Mouse (Mus musculus) forebrain, embryonic 15.5 days (tissue): Measurements from ENCODE around the gene Zfp568. TPM values are rescaled to one million over a fixed set of nuclear protein-coding genes. Genes with fewer than 3 reads are reported as not detected.
A peak's percentile ranks its signal among the peaks of the same experiment; 100 is the strongest.

ENCODE experiments used
- ATAC-seq: fragments of 200-750 bp; cut with Nextera tagmentation; replicated peaks from 2 replicates; pipeline ENCODE4 v1.8.0; 2017; ENCODE audit warnings: mild to moderate bottlenecking, moderate TSS enrichment, moderate library complexity
- H3K27ac ChIP-seq: fragments of 300-500 bp; sonication (generic); replicated peaks from 2 replicates; pipeline ENCODE4 v1.5.1; 2015; ENCODE audit warnings: mild to moderate bottlenecking, inconsistent platforms
- H3K27me3 ChIP-seq: fragments of 300-500 bp; sonication (generic); 2 replicates; pipeline ENCODE4 v1.6.1; 2015; ENCODE audit warnings: inconsistent platforms
- H3K36me3 ChIP-seq: fragments of 300-500 bp; sonication (generic); 2 replicates; pipeline ENCODE4 v1.6.1; 2015; ENCODE audit warnings: mild to moderate bottlenecking, inconsistent platforms
- H3K4me1 ChIP-seq: fragments of 300-500 bp; sonication (generic); 2 replicates; pipeline ENCODE4 v1.6.1; 2015; ENCODE audit warnings: inconsistent platforms
- H3K4me2 ChIP-seq: fragments of 300-500 bp; sonication (generic); replicated peaks from 2 replicates; pipeline ENCODE4 v1.6.1; 2015; ENCODE audit warnings: mild to moderate bottlenecking, inconsistent platforms
- H3K4me3 ChIP-seq: fragments of 300-500 bp; sonication (generic); 2 replicates; pipeline ENCODE4 v1.5.1; 2015; ENCODE audit warnings: mild to moderate bottlenecking, inconsistent platforms
- H3K9ac ChIP-seq: fragments of 300-500 bp; sonication (generic); replicated peaks from 2 replicates; pipeline ENCODE4 v1.6.1; 2015; ENCODE audit warnings: mild to moderate bottlenecking, inconsistent platforms
- H3K9me3 ChIP-seq: fragments of 300-500 bp; sonication (generic); 2 replicates; pipeline ENCODE4 v1.6.1; 2016; ENCODE audit warnings: inconsistent platforms
- WGBS: fragments of 180-500 bp; shearing (Covaris S2); methylation state at CpG from one replicate; pipeline ENCODE4 v1.1.7; 2015; ENCODE audit warnings: mixed read lengths; 5-methylcytosine and 5-hydroxymethylcytosine counted together
- polyA plus RNA-seq: library from polyadenylated mRNA; unstranded; fragments of >200 nt; fragmentation: Nextera tagmentation; extraction: Ambion mirVana; gene quantifications from 2 replicates; pipeline ENCODE4 v1.2.1, GENCODE M21; 2015

The Zfp568 gene
- polyA plus RNA-seq, 1 experiment from 2014 or later: 5.5 TPM

GRCm38 (mm10) chr7:30027331-30027730, 43.6 kb downstream of the Zfp568 start:
- Histone ChIP-seq H3K9me3 (no peaks in the 10 kb centered on the region), H3K4me3 (no peak overlapping the region), H3K9ac (no peak overlapping the region), H3K4me2 (no peak overlapping the region), H3K27me3 (no peaks in the 10 kb centered on the region), H3K36me3 (peaks cover 32% of the 10 kb centered on the region), H3K27ac (no peak overlapping the region), H3K4me1 (no peaks in the 10 kb centered on the region)
- ATAC-seq: no peak
- WGBS: 72% methylated on average over 4 of the region's 4 CpGs

DNA sequence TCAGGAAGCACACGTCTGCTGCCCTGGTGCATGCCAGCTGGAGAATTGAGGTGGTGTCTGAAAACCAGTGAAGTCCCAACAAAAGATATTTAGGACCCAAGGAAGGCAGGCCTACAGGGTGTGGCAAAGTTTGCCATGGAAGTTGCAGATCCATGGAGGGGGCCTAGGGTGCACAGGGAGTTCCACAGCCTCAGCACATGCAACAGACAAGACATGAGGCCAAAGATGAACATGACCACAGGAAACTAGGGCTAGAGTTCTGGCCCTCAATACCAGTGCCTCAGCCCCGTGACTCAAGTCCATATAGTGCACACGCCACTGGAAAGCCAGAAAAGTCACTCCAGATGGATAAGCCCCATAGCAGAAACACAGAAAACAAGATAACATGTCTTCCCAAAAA, 44.8 kb downstream of the Zfp568 start:
- Histone ChIP-seq H3K36me3 (peaks cover 19% of the 10 kb centered on the region), H3K27ac (no peak overlapping the region), H3K4me3 (no peak overlapping the region), H3K4me2 (no peak overlapping the region), H3K4me1 (no peaks in the 10 kb centered on the region), H3K9me3 (no peaks in the 10 kb centered on the region), H3K27me3 (no peaks in the 10 kb centered on the region), H3K9ac (no peak overlapping the region)
- ATAC-seq: no peak
- WGBS: 91% methylated on average over 3 of the region's 3 CpGs

- ATAC-seq: no peak
- H3K9me3 ChIP-seq: no peaks in the 10 kb centered on the region
- no peaks in the 10 kb centered on the region for H3K4me1 ChIP-seq
- WGBS: 49% methylated on average over 6 of the region's 6 CpGs
- no peak overlapping the region for H3K4me2 ChIP-seq
- no peak overlapping the region for H3K9ac ChIP-seq
- no peaks in the 10 kb centered on the region for H3K27me3 ChIP-seq
- no peak overlapping the region for H3K27ac ChIP-seq
- H3K4me3 ChIP-seq: no peak overlapping the region
- peaks cover 8% of the 10 kb centered on the region; the same call in 1 of the 2 replicates for H3K36me3 ChIP-seq
Observed at GRCm38 (mm10) chr7:30030677-30031076, 46.9 kb downstream of the Zfp568 start.

DNA sequence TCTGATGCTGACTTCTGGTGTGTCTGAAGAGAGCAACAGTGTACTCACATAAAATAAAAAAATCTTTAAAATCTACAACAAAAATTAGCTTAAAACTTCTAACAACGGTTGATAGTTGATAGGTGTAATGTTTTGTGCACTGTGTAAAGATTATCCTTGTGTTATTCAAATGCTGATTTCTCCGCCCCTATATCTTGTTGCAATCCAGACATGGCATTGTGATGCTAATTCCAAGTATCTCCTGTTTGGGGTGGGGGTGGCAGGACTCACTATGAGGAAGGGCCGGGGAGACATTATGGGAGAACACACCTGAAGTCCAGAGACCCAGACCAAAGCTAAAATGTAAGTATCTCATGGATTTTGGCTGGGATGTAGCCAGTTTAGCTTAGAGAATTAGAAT, 47.6 kb downstream of the Zfp568 start:
- no peak overlapping the region for H3K4me2 ChIP-seq
- H3K27ac ChIP-seq: no peak overlapping the region
- no peaks in the 10 kb centered on the region for H3K27me3 ChIP-seq
- H3K36me3 ChIP-seq: peaks cover 5% of the 10 kb centered on the region
- WGBS: 59% methylated on average over 3 of the region's 3 CpGs
- no peak overlapping the region for H3K4me3 ChIP-seq
- ATAC-seq: no peak
- no peaks in the 10 kb centered on the region for H3K9me3 ChIP-seq
- no peak overlapping the region for H3K9ac ChIP-seq
- no peaks in the 10 kb centered on the region for H3K4me1 ChIP-seq

DNA sequence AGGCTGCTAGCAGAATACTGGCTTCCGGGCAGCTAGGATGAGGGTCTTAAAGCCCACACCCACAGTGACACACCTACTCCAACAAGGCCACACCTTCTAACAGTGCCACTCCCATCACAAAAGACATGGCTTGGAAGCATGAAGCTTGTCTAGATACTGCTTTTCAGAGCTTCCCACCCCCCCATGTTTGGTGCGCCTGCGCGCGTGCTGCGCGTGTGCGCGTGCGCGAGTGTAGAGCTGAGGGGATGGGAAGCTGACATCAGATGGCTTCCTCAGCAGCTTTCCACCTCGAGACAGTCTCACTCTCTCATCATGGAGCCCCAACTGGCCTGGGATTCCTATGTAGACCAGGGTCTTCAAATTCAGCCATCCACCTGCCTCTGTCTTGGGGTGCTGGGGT, 50.6 kb downstream of the Zfp568 start:
- no peaks in the 10 kb centered on the region for H3K9me3 ChIP-seq
- H3K4me3 ChIP-seq: no peak overlapping the region
- H3K9ac ChIP-seq: no peak overlapping the region
- peaks cover 29% of the 10 kb centered on the region for H3K36me3 ChIP-seq
- H3K27me3 ChIP-seq: no peaks in the 10 kb centered on the region
- no peak overlapping the region for H3K4me2 ChIP-seq
- H3K4me1 ChIP-seq: no peaks in the 10 kb centered on the region
- WGBS: 95% methylated on average over 12 of the region's 12 CpGs
- H3K27ac ChIP-seq: no peak overlapping the region
- no peak for ATAC-seq

DNA sequence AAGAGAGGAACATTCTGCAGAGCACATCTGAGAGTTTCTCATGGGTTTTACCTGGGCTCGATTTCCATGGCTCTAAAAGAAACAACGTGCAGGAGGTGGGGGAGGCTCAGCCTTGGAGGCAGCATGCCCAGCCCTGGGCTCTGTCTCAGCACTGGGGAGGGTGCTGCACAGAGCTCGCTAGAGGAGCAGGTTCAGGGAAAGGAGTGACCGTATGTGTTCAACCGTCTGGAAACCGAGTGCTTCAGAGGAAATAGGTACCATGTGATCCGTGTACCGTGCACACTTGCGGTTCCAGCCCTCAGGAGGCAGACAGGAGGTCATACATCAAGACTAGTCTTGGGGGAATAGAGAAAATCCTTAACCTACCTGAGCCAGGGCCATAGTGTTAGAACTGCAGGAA, 60.6 kb downstream of the Zfp568 start:
- Histone ChIP-seq H3K4me1 (0 out of 2 replicates have a peak, but pooled peaks cover 5% of the 10 kb centered on the region), H3K36me3 (peaks cover 6% of the 10 kb centered on the region; the same call in 1 of the 2 replicates), H3K4me3 (no peak overlapping the region), H3K9ac (no peak overlapping the region), H3K27me3 (no peaks in the 10 kb centered on the region), H3K27ac (no peak overlapping the region), H3K4me2 (no peak overlapping the region), H3K9me3 (no peaks in the 10 kb centered on the region)
- WGBS: 65% methylated on average over 9 of the region's 9 CpGs
- no peak for ATAC-seq

DNA sequence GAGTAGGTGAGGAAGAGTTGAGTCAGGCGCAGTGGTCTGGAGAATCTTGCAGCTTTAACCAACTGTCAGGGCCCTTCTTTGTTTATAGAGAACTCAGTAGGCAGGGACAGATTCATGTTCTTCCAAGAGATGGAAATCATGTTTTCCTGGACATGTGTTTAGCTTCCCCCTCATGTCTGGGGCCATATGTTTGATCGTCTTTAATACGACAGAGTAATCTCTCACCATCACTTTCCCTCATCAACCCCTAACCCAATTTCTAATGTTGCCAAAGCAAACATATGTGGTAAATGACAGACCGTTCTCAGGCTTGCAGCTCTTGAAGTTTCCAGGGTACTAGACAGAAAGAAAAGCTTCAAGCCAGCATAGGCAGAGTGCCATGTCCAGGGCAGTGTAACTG, 64.4 kb downstream of the Zfp568 start:
- Histone ChIP-seq H3K4me2 (no peak overlapping the region), H3K4me3 (no peak overlapping the region), H3K9ac (no peak overlapping the region), H3K27me3 (no peaks in the 10 kb centered on the region), H3K27ac (peak overlapping the region; percentile 40), H3K4me1 (peaks cover 17% of the 10 kb centered on the region), H3K9me3 (no peaks in the 10 kb centered on the region), H3K36me3 (no peaks in the 10 kb centered on the region)
- WGBS: 71% methylated on average over 4 of the region's 4 CpGs
- no peak for ATAC-seq

GRCm38 (mm10) chr7:30050882-30051548, 67.3 kb downstream of the Zfp568 start, which contains the start of gene Zfp14:
TSS of gene Zfp14 (minus strand) at chr7:30051380.
- Histone ChIP-seq H3K27ac (peak within 1 kb of the TSS; percentile 92), H3K27me3 (no peaks in the 10 kb centered on the region), H3K36me3 (peaks cover 10% of the 10 kb centered on the region), H3K4me2 (peak within 1 kb of the TSS; percentile 63), H3K4me3 (peak within 1 kb of the TSS; percentile 73), H3K4me1 (peaks cover 17% of the 10 kb centered on the region), H3K9ac (peak within 1 kb of the TSS; percentile 88), H3K9me3 (no peaks in the 10 kb centered on the region)
- WGBS: under 1% methylated on average over 39 of the region's 40 CpGs
- peak; percentile 99 for ATAC-seq

- Histone ChIP-seq H3K4me2 (no peak overlapping the region), H3K9ac (no peak overlapping the region), H3K27ac (no peak overlapping the region), H3K9me3 (no peaks in the 10 kb centered on the region), H3K4me3 (no peak overlapping the region), H3K27me3 (no peaks in the 10 kb centered on the region), H3K4me1 (peaks cover 12% of the 10 kb centered on the region), H3K36me3 (peaks cover 28% of the 10 kb centered on the region)
- ATAC-seq: no peak
- 13% methylated on average over 3 of the region's 3 CpGs for WGBS
Observed at GRCm38 (mm10) chr7:30053591-30053990, 69.8 kb downstream of the Zfp568 start.

- no peak for ATAC-seq
- H3K4me3 ChIP-seq: no peak overlapping the region
- no peaks in the 10 kb centered on the region for H3K4me1 ChIP-seq
- no peak overlapping the region for H3K9ac ChIP-seq
- peaks cover 68% of the 10 kb centered on the region for H3K36me3 ChIP-seq
- no peak overlapping the region for H3K4me2 ChIP-seq
- WGBS: 86% methylated on average over 6 of the region's 6 CpGs
- no peaks in the 10 kb centered on the region for H3K9me3 ChIP-seq
- H3K27me3 ChIP-seq: no peaks in the 10 kb centered on the region
- no peak overlapping the region for H3K27ac ChIP-seq
Observed at GRCm38 (mm10) chr7:30060341-30060740, 76.6 kb downstream of the Zfp568 start.

DNA sequence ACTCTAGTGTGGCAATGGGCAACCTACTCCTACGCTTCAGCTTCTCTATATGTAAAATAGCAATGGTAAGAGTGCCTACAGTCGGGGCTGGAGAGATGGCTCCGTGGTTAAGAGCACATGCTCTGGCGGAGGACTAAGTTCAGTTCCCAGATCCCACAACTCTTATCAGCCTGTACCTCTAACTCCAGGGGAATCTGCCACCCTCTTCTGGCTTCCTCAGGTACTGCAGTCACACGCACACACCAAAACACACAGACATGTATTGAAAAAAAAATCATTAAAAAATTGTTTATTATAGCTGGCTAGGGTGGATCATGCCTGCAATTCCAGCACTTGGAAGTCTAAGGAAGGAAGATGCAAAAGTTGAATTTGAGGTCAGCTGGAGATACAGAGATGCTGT, 78.7 kb downstream of the Zfp568 start:
- Histone ChIP-seq H3K27ac (no peak overlapping the region), H3K27me3 (no peaks in the 10 kb centered on the region), H3K4me2 (no peak overlapping the region), H3K36me3 (peaks cover 63% of the 10 kb centered on the region), H3K9me3 (no peaks in the 10 kb centered on the region), H3K9ac (no peak overlapping the region), H3K4me1 (no peaks in the 10 kb centered on the region), H3K4me3 (no peak overlapping the region)
- ATAC-seq: no peak
- 92% methylated on average over 5 of the region's 5 CpGs for WGBS

DNA sequence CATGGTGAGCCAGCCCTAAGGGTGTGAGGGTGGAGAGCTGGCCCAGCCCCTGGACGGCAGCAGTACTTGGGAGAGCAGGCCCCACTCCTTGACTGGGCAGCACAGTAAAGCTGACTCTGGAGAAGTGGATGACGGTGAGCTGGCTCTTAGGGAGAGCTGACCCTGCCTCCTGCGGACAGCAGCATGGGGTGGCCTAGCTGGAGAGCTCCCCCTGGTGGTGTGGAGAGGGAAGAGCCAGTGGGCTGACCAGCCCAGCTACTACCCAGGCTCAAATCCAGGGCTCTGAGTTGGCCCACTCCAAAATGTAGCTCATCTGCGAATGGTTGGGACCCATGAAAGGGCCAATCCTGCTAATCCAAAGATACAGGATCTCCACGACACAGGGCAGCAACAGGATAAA, 80.9 kb downstream of the Zfp568 start:
- Histone ChIP-seq H3K27ac (no peak overlapping the region), H3K36me3 (peaks cover 65% of the 10 kb centered on the region), H3K4me2 (no peak overlapping the region), H3K4me1 (no peaks in the 10 kb centered on the region), H3K4me3 (no peak overlapping the region), H3K27me3 (no peaks in the 10 kb centered on the region), H3K9ac (no peak overlapping the region), H3K9me3 (no peaks in the 10 kb centered on the region)
- ATAC-seq: no peak
- WGBS: 83% methylated on average over 5 of the region's 5 CpGs
